Mouse (Mus musculus) limb, embryonic 13.5 days (tissue): Measurements from ENCODE around the gene Gtf2i. TPM values are rescaled to one million over a fixed set of nuclear protein-coding genes. Genes with fewer than 3 reads are reported as not detected.
"Not testable (repeated sequence)": the region's sequence is repeated elsewhere in the genome, so short reads cannot be mapped to it uniquely, and the experiment has no call there.

Experiments used
- ATAC-seq: fragments of 200-750 bp; cut with Nextera tagmentation; 2 replicates; pipeline ENCODE4 v1.8.0; 2017; ENCODE audit warnings: low read depth, moderate number of reproducible peaks, moderate TSS enrichment; ENCODE audit not compliant: low FRiP score
- H3K27ac ChIP-seq: fragments of 300-500 bp; sonication (generic); 2 replicates; pipeline ENCODE4 v1.5.1; 2015; ENCODE audit warnings: inconsistent platforms, mild to moderate bottlenecking, moderate library complexity
- H3K27me3 ChIP-seq: fragments of 300-500 bp; sonication (generic); 2 replicates; pipeline ENCODE4 v1.6.1; 2015; ENCODE audit warnings: mild to moderate bottlenecking, inconsistent platforms
- H3K36me3 ChIP-seq: fragments of 300-500 bp; sonication (generic); 2 replicates; pipeline ENCODE4 v1.6.1; 2015; ENCODE audit warnings: inconsistent platforms, mild to moderate bottlenecking, moderate library complexity
- H3K4me1 ChIP-seq: fragments of 300-500 bp; sonication (generic); 2 replicates; pipeline ENCODE4 v1.6.1; 2015; ENCODE audit warnings: inconsistent platforms
- H3K4me2 ChIP-seq: fragments of 300-500 bp; sonication (generic); replicated peaks from 2 replicates; pipeline ENCODE4 v1.6.1; 2015; ENCODE audit warnings: inconsistent platforms, mild to moderate bottlenecking, moderate library complexity
- H3K4me3 ChIP-seq: fragments of 300-500 bp; sonication (generic); 2 replicates; pipeline ENCODE4 v1.5.1; 2015; ENCODE audit warnings: moderate library complexity, mild to moderate bottlenecking, inconsistent platforms
- H3K9ac ChIP-seq: fragments of 300-500 bp; sonication (generic); 2 replicates; pipeline ENCODE4 v1.6.1; 2015; ENCODE audit warnings: mild to moderate bottlenecking, inconsistent platforms
- H3K9me3 ChIP-seq: fragments of 300-500 bp; sonication (generic); 2 replicates; pipeline ENCODE4 v1.6.1; 2016; ENCODE audit warnings: inconsistent platforms
- WGBS: fragments of 180-500 bp; shearing (Covaris S2); methylation state at CpG from one replicate; pipeline ENCODE4 v1.1.7; 2015; 5-methylcytosine and 5-hydroxymethylcytosine counted together
- polyA plus RNA-seq: library from polyadenylated mRNA; unstranded; fragments of >200 nt; fragmentation: Nextera tagmentation; extraction: Ambion mirVana; gene quantifications from 2 replicates; pipeline ENCODE4 v1.2.1, GENCODE M21; 2015

Gtf2i gene
- polyA plus RNA-seq = 207 and 209 TPM in 2 replicates

GRCm38 (mm10) chr5:134314688-134315622 is at the start of gene Gtf2i:
Gene Gtf2i (minus strand): TSS chr5:134314760.
- Histone ChIP-seq H3K4me1 (peaks cover 34% of the 10 kb centered on the region), H3K36me3 (peaks cover 16% of the 10 kb centered on the region), H3K27me3 (no peaks in the 10 kb centered on the region), H3K9ac (peak within 1 kb of the TSS; percentile 99), H3K4me2 (peak within 1 kb of the TSS; percentile 85), H3K9me3 (no peaks in the 10 kb centered on the region), H3K4me3 (peak within 1 kb of the TSS; percentile 82), H3K27ac (peak within 1 kb of the TSS; percentile 100)
- ATAC-seq = peak; percentile 92
- WGBS = under 1% methylated on average over 40 of the region's 40 CpGs

DNA sequence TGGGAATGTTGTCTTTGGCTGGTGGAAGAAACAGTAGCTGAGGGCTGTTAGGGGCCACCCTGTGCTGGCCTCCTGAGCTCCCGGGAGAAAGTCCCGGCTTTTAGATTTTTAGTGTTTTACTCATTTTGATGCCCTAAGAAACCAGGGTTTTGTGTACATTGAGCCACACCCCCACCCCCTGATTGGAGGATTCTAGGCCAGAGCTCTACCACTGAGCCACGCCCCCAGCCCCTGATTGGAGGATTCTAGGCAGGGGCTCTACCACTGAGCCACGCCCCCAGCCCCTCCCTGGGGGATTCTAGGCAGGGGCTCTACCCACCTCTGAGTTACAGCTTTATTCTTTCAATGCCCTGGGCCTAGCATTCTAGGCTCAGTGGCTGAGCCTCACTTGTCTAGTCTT is 44.5 kb upstream of the Gtf2i start:
- Histone ChIP-seq H3K27me3 (no peaks in the 10 kb centered on the region), H3K36me3 (peaks cover 73% of the 10 kb centered on the region), H3K27ac (no peak overlapping the region), H3K9me3 (no peaks in the 10 kb centered on the region), H3K4me2 (no peak overlapping the region), H3K4me1 (no peaks in the 10 kb centered on the region), H3K4me3 (no peak overlapping the region), H3K9ac (no peak overlapping the region)
- ATAC-seq = no peak
- 87% methylated on average over 4 of the region's 4 CpGs for WGBS

GRCm38 (mm10) chr5:134355372-134355771 is 40.8 kb upstream of the Gtf2i start:
- H3K36me3 ChIP-seq = peaks cover 42% of the 10 kb centered on the region
- not testable (repeated sequence) for H3K4me2 ChIP-seq, ATAC-seq, H3K9ac ChIP-seq, H3K27me3 ChIP-seq, H3K9me3 ChIP-seq, H3K4me1 ChIP-seq, H3K27ac ChIP-seq, H3K4me3 ChIP-seq
- 93% methylated on average over 4 of the region's 4 CpGs for WGBS

DNA sequence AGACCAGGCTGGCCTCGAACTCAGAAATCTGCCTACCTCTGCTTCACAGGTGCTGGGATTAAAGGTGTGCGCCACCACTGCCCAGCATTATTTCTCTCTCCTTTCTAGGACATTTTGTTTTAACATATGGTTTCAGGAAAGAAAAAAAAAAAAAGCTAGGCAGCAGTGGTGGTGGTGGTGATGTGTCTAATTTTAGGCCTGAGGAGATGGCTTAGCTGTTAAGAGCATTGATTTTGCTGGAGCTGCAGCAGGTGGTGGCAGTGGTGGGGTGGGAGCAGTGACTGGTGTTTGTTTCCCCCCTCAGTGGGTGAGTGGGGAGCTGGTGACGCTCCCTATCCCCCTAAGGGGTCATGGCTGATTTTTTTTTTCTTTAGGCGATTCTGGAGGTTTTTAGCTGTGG is 38.6 kb upstream of the Gtf2i start:
- Histone ChIP-seq H3K4me1 (peaks cover 9% of the 10 kb centered on the region; the same call in 1 of the 2 replicates), H3K9ac (no peak overlapping the region), H3K9me3 (no peaks in the 10 kb centered on the region), H3K4me3 (no peak overlapping the region), H3K27me3 (no peaks in the 10 kb centered on the region), H3K36me3 (peaks cover 19% of the 10 kb centered on the region), H3K27ac (no peak overlapping the region), H3K4me2 (no peak overlapping the region)
- 60% methylated on average over 4 of the region's 4 CpGs for WGBS
- no peak for ATAC-seq

- Histone ChIP-seq H3K4me1 (peaks cover 9% of the 10 kb centered on the region; the same call in 1 of the 2 replicates), H3K4me2 (no peak overlapping the region), H3K27ac (no peak overlapping the region), H3K36me3 (peaks cover 14% of the 10 kb centered on the region), H3K9ac (no peak overlapping the region), H3K27me3 (no peaks in the 10 kb centered on the region), H3K4me3 (no peak overlapping the region), H3K9me3 (no peaks in the 10 kb centered on the region)
- 73% methylated on average over 3 of the region's 3 CpGs for WGBS
- ATAC-seq = no peak
Observed at GRCm38 (mm10) chr5:134352527-134353001, 38.0 kb upstream of the Gtf2i start.

DNA sequence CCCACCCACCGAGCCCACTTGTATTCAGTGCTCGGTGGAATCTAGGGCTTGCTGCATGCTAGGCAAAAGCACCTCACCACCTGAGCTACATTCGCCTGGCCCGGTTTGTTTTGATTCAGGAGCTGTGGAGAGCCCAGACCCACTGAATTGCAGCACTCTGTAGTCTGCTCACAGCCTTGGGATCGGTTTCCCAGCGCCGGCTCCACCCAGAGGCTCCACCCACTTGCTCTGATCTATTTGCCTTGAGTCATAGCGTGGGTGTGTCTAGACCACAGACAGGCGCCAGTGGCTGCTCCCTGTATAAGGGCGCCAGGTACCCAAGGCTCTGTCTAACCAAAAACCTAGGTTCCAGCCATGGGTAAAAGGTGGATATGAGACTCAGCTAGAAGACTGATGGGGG is 36.1 kb upstream of the Gtf2i start:
- WGBS = 15% methylated on average over 10 of the region's 10 CpGs

DNA sequence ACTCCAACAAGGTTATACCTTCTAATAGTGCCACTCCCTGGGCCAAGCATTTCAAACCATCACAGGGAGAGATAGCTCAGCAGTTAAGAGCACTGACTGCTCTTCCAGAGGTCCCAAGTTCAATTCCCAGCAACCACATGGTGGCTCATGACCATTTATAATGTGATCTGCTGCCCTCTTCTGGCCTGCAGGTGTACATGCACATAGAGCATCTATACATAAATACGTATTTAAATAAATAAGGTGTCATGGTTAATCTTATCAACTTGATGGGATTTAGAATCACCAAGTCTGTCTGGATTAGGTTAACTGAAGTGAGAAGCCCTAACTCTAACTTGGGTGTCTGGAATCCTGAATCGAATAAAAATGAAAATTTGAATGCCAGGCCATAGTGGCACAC is 32.5 kb upstream of the Gtf2i start:
- Histone ChIP-seq H3K4me1 (peaks cover 6% of the 10 kb centered on the region; the same call in 1 of the 2 replicates), H3K4me2 (no peak overlapping the region), H3K27ac (no peak overlapping the region), H3K9me3 (no peaks in the 10 kb centered on the region), H3K4me3 (no peak overlapping the region), H3K36me3 (no peaks in the 10 kb centered on the region), H3K9ac (no peak overlapping the region), H3K27me3 (no peaks in the 10 kb centered on the region)
- 82% methylated on average over 2 of the region's 2 CpGs for WGBS
- no peak for ATAC-seq

More for the DNA sequence above, 36.1 kb upstream of the Gtf2i start:
- no peaks in the 10 kb centered on the region for H3K9me3 ChIP-seq
- peaks cover 9% of the 10 kb centered on the region; the same call in 1 of the 2 replicates for H3K4me1 ChIP-seq
- peak overlapping the region; percentile 46 for H3K4me2 ChIP-seq
- no peaks in the 10 kb centered on the region for H3K36me3 ChIP-seq
- H3K9ac ChIP-seq = 0 out of 2 replicates have a peak overlapping the region, but pooled peaks have one; percentile 19
- no peaks in the 10 kb centered on the region for H3K27me3 ChIP-seq
- H3K27ac ChIP-seq = no peak overlapping the region
- no peak overlapping the region for H3K4me3 ChIP-seq
- peak; percentile 88 for ATAC-seq

GRCm38 (mm10) chr5:134345449-134345848 is 30.9 kb upstream of the Gtf2i start:
- Histone ChIP-seq H3K9ac (no peak overlapping the region), H3K4me1 (peaks cover 1% of the 10 kb centered on the region; the same call in 1 of the 2 replicates), H3K4me2 (no peak overlapping the region), H3K27me3 (no peaks in the 10 kb centered on the region), H3K27ac (no peak overlapping the region), H3K36me3 (no peaks in the 10 kb centered on the region), H3K9me3 (no peaks in the 10 kb centered on the region), H3K4me3 (no peak overlapping the region)
- ATAC-seq = no peak
- 90% methylated on average over 9 of the region's 9 CpGs for WGBS

DNA sequence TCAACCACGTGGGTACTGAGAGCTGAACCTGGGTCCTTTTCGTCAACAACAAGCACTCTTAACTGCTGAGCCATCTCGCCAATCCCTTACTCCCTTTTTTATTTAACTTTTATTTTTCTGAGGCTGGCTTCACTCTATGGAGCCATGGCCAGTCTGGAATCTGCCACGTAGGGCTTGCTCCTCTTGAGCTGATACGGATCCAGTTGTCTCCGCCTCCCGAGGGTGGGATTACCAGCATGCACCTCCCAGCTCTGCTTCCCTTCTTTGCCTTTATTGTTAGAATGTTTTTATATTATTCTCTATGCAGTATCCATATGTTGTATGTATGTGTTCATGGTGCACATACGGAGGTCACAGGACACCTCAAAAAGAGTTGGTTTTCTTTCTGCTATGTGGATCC is 29.5 kb upstream of the Gtf2i start:
- H3K4me2 ChIP-seq = no peak overlapping the region
- no peaks in the 10 kb centered on the region for H3K9me3 ChIP-seq
- H3K4me3 ChIP-seq = no peak overlapping the region
- WGBS = 77% methylated on average over 8 of the region's 8 CpGs
- no peaks in the 10 kb centered on the region for H3K4me1 ChIP-seq
- H3K27me3 ChIP-seq = no peaks in the 10 kb centered on the region
- H3K36me3 ChIP-seq = no peaks in the 10 kb centered on the region
- no peak for ATAC-seq
- H3K27ac ChIP-seq = no peak overlapping the region
- no peak overlapping the region for H3K9ac ChIP-seq

GRCm38 (mm10) chr5:134343530-134343929 is 29.0 kb upstream of the Gtf2i start:
- 89% methylated on average over 3 of the region's 4 CpGs for WGBS
- not testable (repeated sequence) for H3K4me3 ChIP-seq, H3K9ac ChIP-seq, H3K9me3 ChIP-seq, H3K27me3 ChIP-seq, H3K4me2 ChIP-seq, H3K4me1 ChIP-seq, H3K27ac ChIP-seq, ATAC-seq, H3K36me3 ChIP-seq

GRCm38 (mm10) chr5:134342503-134343205 is 28.1 kb upstream of the Gtf2i start:
- no peaks in the 10 kb centered on the region for H3K27me3 ChIP-seq
- 81% methylated on average over 18 of the region's 18 CpGs for WGBS
- no peak overlapping the region for H3K9ac ChIP-seq
- H3K9me3 ChIP-seq = no peaks in the 10 kb centered on the region
- no peaks in the 10 kb centered on the region for H3K4me1 ChIP-seq
- H3K4me2 ChIP-seq = no peak overlapping the region
- H3K27ac ChIP-seq = no peak overlapping the region
- no peaks in the 10 kb centered on the region for H3K36me3 ChIP-seq
- ATAC-seq = no peak
- no peak overlapping the region for H3K4me3 ChIP-seq

DNA sequence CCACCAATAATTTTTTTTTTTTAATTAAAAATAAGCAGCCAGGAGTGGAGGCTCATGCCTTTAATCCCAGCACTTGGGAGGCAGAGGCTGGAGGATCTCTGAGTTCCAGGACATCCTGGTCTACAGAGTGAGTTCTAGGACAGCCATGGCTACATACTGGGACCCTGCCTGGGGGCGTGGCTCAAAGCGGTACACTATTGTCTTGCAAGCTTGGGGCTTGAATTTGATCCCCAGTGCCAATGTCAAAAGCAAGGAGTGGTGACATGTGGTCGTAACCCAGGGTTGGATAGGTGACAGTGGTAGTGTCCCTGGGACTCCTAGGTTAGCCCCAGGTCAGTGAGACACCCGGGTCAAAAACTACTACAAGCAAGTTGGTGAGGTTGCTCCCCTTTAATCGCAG is 27.2 kb upstream of the Gtf2i start:
- Histone ChIP-seq H3K36me3 (no peaks in the 10 kb centered on the region), H3K4me2 (no peak overlapping the region), H3K27ac (no peak overlapping the region), H3K27me3 (no peaks in the 10 kb centered on the region), H3K4me1 (no peaks in the 10 kb centered on the region), H3K9ac (no peak overlapping the region), H3K4me3 (no peak overlapping the region), H3K9me3 (no peaks in the 10 kb centered on the region)
- 93% methylated on average over 5 of the region's 5 CpGs for WGBS
- ATAC-seq = no peak
